Mouse (Mus musculus): Measurements from ENCODE around the gene Cul7. TPM values are rescaled to one million over a fixed set of nuclear protein-coding genes. Genes with fewer than 3 reads are reported as not detected.

Gene Cul7
- total and polyA plus RNA-seq, 2 experiments from 2014 or later = 20.6 to 95.5 TPM

GRCm38 (mm10) chr17:46673850-46674529 is 23.9 kb downstream of the Cul7 start, which contains the start of gene Rrp36:
Gene Rrp36, minus strand, starts transcription at chr17:46674352.
- H3K4me2 ChIP-seq (ENCODE audit: low read depth, low read length) = peak within 1 kb of the TSS; percentile 84
- H3K9ac ChIP-seq (replicated peaks; ENCODE audit: low read depth, low read length) = peak within 1 kb of the TSS; percentile 69
- DNase-seq (ENCODE audit: low spot score) (peak; percentile 95), ATAC-seq (ENCODE audit: insufficient read depth, low read depth) (peak; percentile 79)
- H3K27ac ChIP-seq (ENCODE audit: low read depth) = peak within 1 kb of the TSS; percentile 80
- peaks cover 19% of the 10 kb centered on the region for H3K4me1 ChIP-seq (ENCODE audit: control insufficient read depth, insufficient read depth)
- no peak for TF ChIP-seq EP300 (IDR thresholded peaks at IDR 0.05; ENCODE audit: low read depth)
- no peak for TF ChIP-seq CTCF (IDR thresholded peaks at IDR 0.05; ENCODE audit: low read depth)
- peaks cover 53% of the 10 kb centered on the region for H3K36me3 ChIP-seq (replicated peaks; ENCODE audit: control insufficient read depth, insufficient read depth, low read length)
- H3K4me3 ChIP-seq (ENCODE audit: low read depth, low read length) = peak within 1 kb of the TSS; percentile 79
- H3K27me3 ChIP-seq (ENCODE audit: control insufficient read depth, insufficient read depth, low read length) = no peaks in the 10 kb centered on the region
- WGBS = under 1% methylated on average over 43 of the region's 43 CpGs
- no peaks in the 10 kb centered on the region for H3K9me3 ChIP-seq (replicated peaks; ENCODE audit: control insufficient read depth, low read length)

GRCm38 (mm10) chr17:46674530-46675283 is 24.6 kb downstream of the Cul7 start:
- H3K27ac ChIP-seq (ENCODE audit: low read depth) = peak overlapping the region; percentile 69
- peaks cover 26% of the 10 kb centered on the region for H3K4me1 ChIP-seq (ENCODE audit: control insufficient read depth, insufficient read depth)
- H3K4me3 ChIP-seq (ENCODE audit: low read depth, low read length) = peak overlapping the region; percentile 79
- H3K27me3 ChIP-seq (ENCODE audit: control insufficient read depth, insufficient read depth, low read length) = no peaks in the 10 kb centered on the region
- H3K36me3 ChIP-seq (replicated peaks; ENCODE audit: control insufficient read depth, insufficient read depth, low read length) = peaks cover 46% of the 10 kb centered on the region
- H3K9ac ChIP-seq (replicated peaks; ENCODE audit: low read depth, low read length) = peak overlapping the region; percentile 69
- TF ChIP-seq EP300 (IDR thresholded peaks at IDR 0.05; ENCODE audit: low read depth) = no peak
- no peak for TF ChIP-seq CTCF (IDR thresholded peaks at IDR 0.05; ENCODE audit: low read depth)
- peak overlapping the region; percentile 84 for H3K4me2 ChIP-seq (ENCODE audit: low read depth, low read length)
- ATAC-seq (ENCODE audit: insufficient read depth, low read depth) (0 out of 2 replicates have a peak, but pooled peaks have one; percentile 1), DNase-seq (ENCODE audit: low spot score) (no peak)
- 23% methylated on average over 15 of the region's 15 CpGs for WGBS
- no peaks in the 10 kb centered on the region for H3K9me3 ChIP-seq (replicated peaks; ENCODE audit: control insufficient read depth, low read length)

- Histone ChIP-seq H3K9ac (replicated peaks; ENCODE audit: low read depth, low read length) (peak within 1 kb of the TSS; percentile 69), H3K27ac (ENCODE audit: low read depth) (peak within 1 kb of the TSS; percentile 87), H3K4me1 (ENCODE audit: control insufficient read depth, insufficient read depth) (peaks cover 20% of the 10 kb centered on the region), H3K36me3 (replicated peaks; ENCODE audit: control insufficient read depth, insufficient read depth, low read length) (peaks cover 35% of the 10 kb centered on the region), H3K4me3 (ENCODE audit: low read depth, low read length) (peak within 1 kb of the TSS; percentile 92), H3K4me2 (ENCODE audit: low read depth, low read length) (peak within 1 kb of the TSS; percentile 95), H3K27me3 (ENCODE audit: control insufficient read depth, insufficient read depth, low read length) (no peaks in the 10 kb centered on the region), H3K9me3 (replicated peaks; ENCODE audit: control insufficient read depth, low read length) (no peaks in the 10 kb centered on the region)
- 67% methylated on average over 8 of the region's 9 CpGs for WGBS
- DNase-seq (ENCODE audit: low spot score) (no peak), ATAC-seq (ENCODE audit: insufficient read depth, low read depth) (no peak)
- TF ChIP-seq CTCF (IDR thresholded peaks at IDR 0.05; ENCODE audit: low read depth) (no peak), EP300 (IDR thresholded peaks at IDR 0.05; ENCODE audit: low read depth) (no peak)
Observed at GRCm38 (mm10) chr17:46678416-46678815, 28.3 kb downstream of the Cul7 start, which contains the start of gene Mea1. Gene Mea1, plus strand, starts transcription at chr17:46678793.

GRCm38 (mm10) chr17:46678911-46679310 is 28.8 kb downstream of the Cul7 start:
- peaks cover 18% of the 10 kb centered on the region for H3K4me1 ChIP-seq (ENCODE audit: control insufficient read depth, insufficient read depth)
- WGBS = 19% methylated on average over 9 of the region's 9 CpGs
- peaks cover 40% of the 10 kb centered on the region for H3K36me3 ChIP-seq (replicated peaks; ENCODE audit: control insufficient read depth, insufficient read depth, low read length)
- H3K27ac ChIP-seq (ENCODE audit: low read depth) = peak overlapping the region; percentile 87
- H3K9me3 ChIP-seq (replicated peaks; ENCODE audit: control insufficient read depth, low read length) = no peaks in the 10 kb centered on the region
- peak overlapping the region; percentile 69 for H3K9ac ChIP-seq (replicated peaks; ENCODE audit: low read depth, low read length)
- peak; percentile 3; the same call in 1 of the 2 replicates for ATAC-seq (ENCODE audit: insufficient read depth, low read depth)
- DNase-seq (ENCODE audit: low spot score) = peak; percentile 46
- TF ChIP-seq EP300 (IDR thresholded peaks at IDR 0.05; ENCODE audit: low read depth) (no peak), CTCF (IDR thresholded peaks at IDR 0.05; ENCODE audit: low read depth) (no peak)
- H3K4me3 ChIP-seq (ENCODE audit: low read depth, low read length) = peak overlapping the region; percentile 92
- no peaks in the 10 kb centered on the region for H3K27me3 ChIP-seq (ENCODE audit: control insufficient read depth, insufficient read depth, low read length)
- H3K4me2 ChIP-seq (ENCODE audit: low read depth, low read length) = peak overlapping the region; percentile 95

GRCm38 (mm10) chr17:46679843-46680759 is 30.0 kb downstream of the Cul7 start:
- H3K36me3 ChIP-seq (replicated peaks; ENCODE audit: control insufficient read depth, insufficient read depth, low read length) = peaks cover 49% of the 10 kb centered on the region
- WGBS = 1% methylated on average over 34 of the region's 34 CpGs
- no peaks in the 10 kb centered on the region for H3K27me3 ChIP-seq (ENCODE audit: control insufficient read depth, insufficient read depth, low read length)
- peak overlapping the region; percentile 92 for H3K4me3 ChIP-seq (ENCODE audit: low read depth, low read length)
- H3K4me1 ChIP-seq (ENCODE audit: control insufficient read depth, insufficient read depth) = peaks cover 14% of the 10 kb centered on the region
- H3K27ac ChIP-seq (ENCODE audit: low read depth) = peak overlapping the region; percentile 87
- TF ChIP-seq CTCF (IDR thresholded peaks at IDR 0.05; ENCODE audit: low read depth) (peak; percentile 18; the same call in 1 of the 2 replicates), EP300 (IDR thresholded peaks at IDR 0.05; ENCODE audit: low read depth) (no peak)
- DNase-seq (ENCODE audit: low spot score) = peak; percentile 63
- peak; percentile 6 for ATAC-seq (ENCODE audit: insufficient read depth, low read depth)
- H3K9ac ChIP-seq (replicated peaks; ENCODE audit: low read depth, low read length) = peak overlapping the region; percentile 69
- no peaks in the 10 kb centered on the region for H3K9me3 ChIP-seq (replicated peaks; ENCODE audit: control insufficient read depth, low read length)
- peak overlapping the region; percentile 95 for H3K4me2 ChIP-seq (ENCODE audit: low read depth, low read length)

Measured in heart, postnatal 0 days (tissue).